Mouse (Mus musculus): ENCODE data around the gene Flt3l.
"Not testable (repeated sequence)": the region's sequence is repeated elsewhere in the genome, so short reads cannot be mapped to it uniquely, and the experiment has no call there.

The Flt3l gene

DNA sequence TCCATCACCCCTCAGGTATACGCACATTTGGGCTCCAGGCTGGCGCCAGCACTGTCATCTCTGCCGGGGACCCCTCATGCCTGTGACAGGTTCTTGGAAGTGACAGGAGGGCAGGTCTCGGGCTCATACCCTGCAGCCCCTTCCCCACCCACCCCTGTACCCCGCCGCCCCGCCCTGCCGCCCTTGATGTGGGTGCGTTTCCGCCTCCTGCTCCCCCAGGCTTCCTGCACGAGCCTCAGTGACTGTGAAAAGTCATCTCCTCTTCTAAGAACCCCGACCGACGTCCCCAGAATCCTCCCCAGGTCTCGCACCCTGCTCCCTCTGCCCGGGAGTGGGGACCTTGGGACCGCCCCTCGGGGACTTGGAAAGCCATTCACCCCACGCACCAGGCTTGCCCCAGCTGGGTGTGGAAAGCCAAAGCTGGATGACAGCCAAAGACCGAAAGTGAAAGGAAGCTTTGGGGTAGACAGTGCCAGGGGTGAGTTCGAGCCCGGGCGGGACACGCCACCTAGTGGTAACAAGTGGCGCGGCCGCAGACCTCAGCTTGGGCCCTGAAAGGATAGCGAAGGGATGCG, at the start of gene Flt3l, which contains the start of gene Gm45713:
Flt3l (minus strand) TSS at position 440 of the 575 bp plus-strand sequence.
Gm45713 (minus strand) TSS at position 239 of the 575 bp plus-strand sequence.
- DNase-seq = peak; percentile 82 to 91

GRCm38 (mm10) chr7:45185921-45186320, 49.7 kb upstream of the Flt3l start:
- no peak for DNase-seq

GRCm38 (mm10) chr7:45183672-45184071, 47.4 kb upstream of the Flt3l start:
- DNase-seq = no peak

- DNase-seq = no peak
Observed at GRCm38 (mm10) chr7:45182606-45183005, 46.4 kb upstream of the Flt3l start.

GRCm38 (mm10) chr7:45182199-45182601, 46.0 kb upstream of the Flt3l start:
- peak; percentile 82 for DNase-seq

- no peak for DNase-seq
Observed at GRCm38 (mm10) chr7:45181540-45181939, 45.3 kb upstream of the Flt3l start.

DNA sequence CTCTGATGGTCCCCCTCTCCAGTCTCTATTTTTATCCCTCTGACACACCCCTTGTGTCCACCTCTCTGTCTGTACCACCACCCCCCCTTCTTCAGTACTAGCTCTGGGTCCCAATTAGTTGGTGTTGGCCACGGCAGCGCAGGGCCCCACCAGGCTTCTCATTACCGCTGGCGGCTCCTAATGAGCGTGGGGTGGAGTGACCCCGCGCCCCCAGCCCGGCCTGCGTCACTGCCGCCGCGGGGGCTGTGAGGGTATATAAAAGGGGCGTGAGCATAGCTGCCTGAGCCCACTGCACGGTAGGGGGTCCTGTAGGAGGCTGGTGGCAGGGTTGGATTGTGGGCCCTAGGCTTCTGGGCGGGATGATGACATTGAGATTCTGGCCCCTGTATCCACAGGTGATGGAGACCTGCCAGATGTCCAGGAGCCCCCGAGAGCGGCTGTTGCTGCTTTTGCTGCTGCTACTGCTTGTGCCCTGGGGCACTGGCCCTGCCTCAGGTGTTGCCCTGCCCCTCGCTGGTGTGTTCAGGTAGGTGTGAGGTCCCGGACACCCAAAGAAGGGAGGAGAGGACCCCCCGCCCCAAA, 44.8 kb upstream of the Flt3l start, which contains the start of gene Pth2:
Pth2 (plus strand) TSS at position 100 of the 582 bp plus-strand sequence.
- no peak for DNase-seq

- no peak for DNase-seq
Observed at GRCm38 (mm10) chr7:45179469-45179868, 43.2 kb upstream of the Flt3l start, which contains the start of gene Gfy. TSS of gene Gfy (minus strand) at chr7:45179569.

DNA sequence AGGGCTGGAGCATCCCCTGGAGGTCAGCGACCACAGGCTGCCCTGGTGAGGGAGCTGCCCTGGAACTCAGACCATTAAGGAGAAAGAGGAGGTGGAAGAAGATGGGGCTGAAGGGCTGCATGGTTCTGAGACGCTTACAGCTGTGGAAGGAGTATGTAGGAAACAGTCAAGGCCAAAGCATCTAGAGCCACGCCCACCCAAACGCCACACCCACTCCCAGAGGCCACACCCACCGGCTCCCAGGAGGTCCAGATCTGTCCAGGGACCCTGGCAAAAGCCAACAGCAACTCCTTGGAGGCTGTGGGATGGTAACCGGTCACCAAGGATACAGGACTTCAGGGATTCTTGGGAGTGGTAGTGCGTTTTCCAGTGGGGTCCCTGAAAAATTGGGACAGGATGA, 42.3 kb upstream of the Flt3l start:
- DNase-seq = no peak

- no peak for DNase-seq
Observed at GRCm38 (mm10) chr7:45176356-45176755, 40.1 kb upstream of the Flt3l start.

GRCm38 (mm10) chr7:45175929-45176328, 39.7 kb upstream of the Flt3l start:
- DNase-seq = no peak

GRCm38 (mm10) chr7:45175398-45175797, 39.2 kb upstream of the Flt3l start:
- no peak for DNase-seq

DNA sequence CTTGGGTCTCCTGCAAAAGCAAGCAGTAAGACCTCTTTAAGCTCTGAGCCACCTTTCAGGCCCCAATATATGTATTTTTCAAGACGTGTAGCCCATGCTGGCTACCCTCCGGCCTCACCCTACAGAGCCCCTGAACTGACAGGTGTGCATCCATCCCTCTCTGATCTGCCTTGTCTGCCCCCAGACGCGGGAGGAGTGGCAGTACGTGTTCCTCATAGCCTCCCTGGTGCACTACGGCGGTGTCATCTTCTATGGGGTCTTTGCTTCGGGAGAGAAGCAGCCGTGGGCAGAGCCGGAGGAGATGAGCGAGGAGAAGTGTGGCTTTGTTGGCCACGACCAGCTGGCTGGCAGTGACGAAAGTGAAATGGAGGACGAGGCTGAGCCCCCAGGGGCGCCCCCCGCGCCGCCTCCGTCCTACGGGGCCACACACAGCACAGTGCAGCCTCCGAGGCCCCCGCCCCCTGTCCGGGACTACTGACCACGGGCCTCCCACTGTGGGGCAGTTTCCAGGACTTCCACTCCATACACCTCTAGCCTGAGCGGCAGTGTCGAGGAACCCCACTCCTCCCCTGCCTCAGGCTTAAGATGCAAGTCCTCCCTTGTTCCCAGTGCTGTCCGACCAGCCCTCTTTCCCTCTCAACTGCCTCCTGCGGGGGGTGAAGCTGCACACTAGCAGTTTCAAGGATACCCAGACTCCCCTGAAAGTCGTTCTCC, 38.5 kb upstream of the Flt3l start:
- no peak for DNase-seq

- not testable (repeated sequence) for DNase-seq
Observed at GRCm38 (mm10) chr7:45173772-45174171, 37.5 kb upstream of the Flt3l start.

DNA sequence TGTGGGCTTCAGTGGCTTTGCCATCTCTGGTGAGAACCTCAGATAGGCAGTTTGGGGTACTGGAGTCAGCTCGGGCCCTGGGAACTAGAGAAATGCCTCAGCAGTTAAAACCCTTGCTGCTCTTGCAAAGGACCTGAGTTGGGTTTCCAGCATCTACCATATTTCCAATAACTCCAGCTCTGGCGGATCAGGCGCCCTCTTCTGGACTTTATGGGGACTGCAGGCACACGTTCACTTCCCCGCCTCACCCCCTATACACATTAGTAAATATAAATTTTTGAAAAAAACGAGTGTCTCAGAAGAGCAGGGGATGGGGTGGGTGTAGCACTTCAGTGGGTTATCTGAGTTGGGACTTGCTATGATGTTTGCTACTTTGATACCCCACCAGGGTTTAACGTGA, 36.7 kb upstream of the Flt3l start:
- DNase-seq = no peak

GRCm38 (mm10) chr7:45169495-45169894, 33.3 kb upstream of the Flt3l start:
- DNase-seq = no peak

- DNase-seq = no peak
Observed at GRCm38 (mm10) chr7:45168656-45169055, 32.4 kb upstream of the Flt3l start.

GRCm38 (mm10) chr7:45167761-45168445, 31.7 kb upstream of the Flt3l start:
- DNase-seq = no peak

DNA sequence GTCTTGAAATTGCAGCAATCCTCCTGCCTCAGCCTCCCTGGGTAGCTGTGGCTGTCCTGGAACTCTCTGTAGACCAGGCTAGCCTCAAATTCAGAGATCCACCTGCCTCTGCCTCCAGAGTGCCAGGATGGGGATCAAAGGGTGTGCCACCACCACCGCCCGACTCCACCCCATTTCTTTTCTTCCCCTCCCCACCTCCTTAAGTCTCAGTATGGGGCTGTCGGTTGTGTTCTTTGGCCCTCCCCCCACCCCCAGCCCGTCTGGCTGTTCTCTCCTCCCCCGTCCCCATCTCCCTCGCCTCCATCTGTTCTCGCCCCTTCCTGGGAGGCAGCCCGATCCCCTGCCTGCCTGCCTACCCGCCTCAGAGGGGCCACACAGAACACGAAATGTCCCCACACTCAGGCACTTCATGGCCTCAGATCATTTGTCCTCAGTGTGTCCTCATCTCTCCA, 30.7 kb upstream of the Flt3l start:
- no peak for DNase-seq

DNA sequence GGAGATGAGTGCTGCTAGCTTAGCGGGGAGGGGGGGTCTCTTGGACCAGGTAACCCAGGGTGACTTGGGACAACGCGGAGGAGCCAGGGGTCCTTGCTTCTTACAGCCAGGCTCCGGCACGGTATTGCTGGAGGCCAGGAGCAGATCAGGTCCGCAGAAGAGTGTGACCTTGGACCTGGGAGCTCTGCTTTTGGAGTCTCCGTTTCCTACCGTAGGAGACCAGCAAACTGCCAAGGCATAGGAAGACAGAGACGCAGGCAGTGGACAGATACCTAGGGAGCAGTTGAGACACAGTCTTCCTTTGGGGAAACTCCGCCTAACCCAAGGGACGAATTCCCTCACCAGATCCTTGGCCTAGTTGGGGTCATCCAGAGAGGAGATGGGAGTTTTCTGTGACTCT, 29.5 kb upstream of the Flt3l start:
- DNase-seq = no peak

- no peak for DNase-seq
Observed at GRCm38 (mm10) chr7:45164833-45165232, 28.6 kb upstream of the Flt3l start.

GRCm38 (mm10) chr7:45163735-45164490, 27.7 kb upstream of the Flt3l start, which contains the start of gene Slc17a7:
TSS of gene Slc17a7 (plus strand) at chr7:45163949.
- no peak for DNase-seq

All from thymus, adult 18-20 months (tissue).